Mouse (Mus musculus) MEL (cell line): ENCODE results near the gene 2510009E07Rik. TPM values are rescaled to one million over a fixed set of nuclear protein-coding genes. Genes with fewer than 3 reads are reported as not detected.

Experiments used
- DNase-seq: peaks from one replicate; pipeline ENCODE4 v3.0.0; 2011; ENCODE audit warnings: low read depth, low spot score
- H3K27ac ChIP-seq: 2 replicates; pipeline ENCODE4 v1.5.1; 2012; ENCODE audit warnings: low read depth, mild to moderate bottlenecking, control low read depth, low read length, moderate library complexity; ENCODE audit not compliant: control insufficient read depth
- H3K27me3 ChIP-seq, 2 experiments: fragments of 150-350 bp in 1 of 2; sonication (generic) in 1 of 2; 2 replicates each; pipeline ENCODE4 v1.6.1; 2012; ENCODE audit warnings: low read length in 2 of 2, mild to moderate bottlenecking in 2 of 2, improper control_type of control experiment in 1 of 2, moderate library complexity in 1 of 2; ENCODE audit not compliant: insufficient read depth in 2 of 2, control insufficient read depth in 1 of 2
- H3K36me3 ChIP-seq, 2 experiments: 2 replicates each; pipeline ENCODE4 v1.6.1; 2012 to 2014; ENCODE audit warnings: low read length in 2 of 2, improper control_type of control experiment in 1 of 2, inconsistent platforms in 1 of 2, mild to moderate bottlenecking in 1 of 2; ENCODE audit not compliant: insufficient read depth in 2 of 2, control insufficient read depth in 1 of 2
- H3K4me1 ChIP-seq, 2 experiments: fragments of 150-350 bp in 1 of 2; sonication (generic) in 1 of 2; 2 replicates each; pipeline ENCODE4 v1.6.1; 2012; ENCODE audit warnings: low read length in 2 of 2, improper control_type of control experiment in 1 of 2, mild to moderate bottlenecking in 1 of 2; ENCODE audit not compliant: insufficient read depth in 2 of 2, control insufficient read depth in 1 of 2
- H3K4me3 ChIP-seq, 2 experiments: fragments of 150-350 bp in 1 of 2; sonication (generic) in 1 of 2; 2 replicates each; pipeline ENCODE4 v1.5.1; 2012; ENCODE audit warnings: low read depth in 2 of 2, low read length in 2 of 2, mild to moderate bottlenecking in 2 of 2, moderate library complexity in 2 of 2, control low read depth in 1 of 2, improper control_type of control experiment in 1 of 2; ENCODE audit not compliant: control insufficient read depth in 1 of 2, insufficient read depth in 1 of 2
- H3K79me2 ChIP-seq: 2 replicates; pipeline ENCODE4 v1.6.1; 2012; ENCODE audit warnings: mild to moderate bottlenecking, low read length, moderate library complexity; ENCODE audit not compliant: control insufficient read depth, poor library complexity, insufficient read depth
- H3K9ac ChIP-seq: 2 replicates; pipeline ENCODE4 v1.6.1; 2012; ENCODE audit warnings: low read depth, mild to moderate bottlenecking, control low read depth, low read length, moderate library complexity; ENCODE audit not compliant: control insufficient read depth, poor library complexity, severe bottlenecking
- H3K9me3 ChIP-seq: fragments of 150-350 bp; sonication (generic); replicated peaks from 2 replicates; pipeline ENCODE4 v1.6.1; 2012; ENCODE audit warnings: mild to moderate bottlenecking, low read length, improper control_type of control experiment, moderate library complexity; ENCODE audit not compliant: insufficient read depth
- CHD1 ChIP-seq: IDR thresholded peaks from 2 replicates; pipeline ENCODE4 v1.6.1; 2012; ENCODE audit warnings: low read depth, mild to moderate bottlenecking, inconsistent platforms, low read length, improper control_type of control experiment
- CHD2 ChIP-seq: IDR thresholded peaks from 2 replicates; pipeline ENCODE4 v1.6.1; 2011; ENCODE audit warnings: low read length, improper control_type of control experiment
- CTCF ChIP-seq, 3 experiments: IDR thresholded peaks in 2 of 3; conservative IDR thresholded peaks in 1 of 3; 2 replicates each; pipeline ENCODE4 v1.5.1; 2011 to 2012; ENCODE audit warnings: low read length in 3 of 3, low read depth in 2 of 3, mild to moderate bottlenecking in 2 of 3, improper control_type of control experiment in 1 of 3, inconsistent platforms in 1 of 3, mixed read lengths in 1 of 3, moderate library complexity in 1 of 3; ENCODE audit not compliant: control insufficient read depth in 1 of 3, insufficient read depth in 1 of 3, poor library complexity in 1 of 3, severe bottlenecking in 1 of 3
- EP300 ChIP-seq, 2 experiments: IDR thresholded peaks; 2 replicates each; pipeline ENCODE4 v1.6.1; 2011; ENCODE audit warnings: improper control_type of control experiment in 2 of 2, low read length in 2 of 2, low read depth in 1 of 2, mild to moderate bottlenecking in 1 of 2
- GABPA ChIP-seq: IDR thresholded peaks from 2 replicates; pipeline ENCODE4 v1.6.1; 2012; ENCODE audit warnings: low read depth, mild to moderate bottlenecking, inconsistent platforms, low read length, improper control_type of control experiment, moderate library complexity
- HCFC1 ChIP-seq: IDR thresholded peaks from 2 replicates; pipeline ENCODE4 v1.6.1; 2012; ENCODE audit warnings: low read depth, mild to moderate bottlenecking, inconsistent platforms, low read length, improper control_type of control experiment, moderate library complexity
- MAFK ChIP-seq: IDR thresholded peaks from 2 replicates; pipeline ENCODE4 v1.6.1; 2011; ENCODE audit warnings: low read depth, mild to moderate bottlenecking, low read length, improper control_type of control experiment, borderline replicate concordance
- MAX ChIP-seq: IDR thresholded peaks from 2 replicates; pipeline ENCODE4 v1.6.1; 2011; ENCODE audit warnings: low read length, improper control_type of control experiment
- MEF2A ChIP-seq: IDR thresholded peaks from 2 replicates; pipeline ENCODE4 v1.6.1; 2014; ENCODE audit warnings: low read depth, mild to moderate bottlenecking, inconsistent platforms, low read length, improper control_type of control experiment; ENCODE audit not compliant: poor library complexity, insufficient replicate concordance, severe bottlenecking; ENCODE audit errors: extremely low read depth
- MYC ChIP-seq: IDR thresholded peaks from 2 replicates; pipeline ENCODE4 v1.6.1; 2011; ENCODE audit warnings: low read depth, mild to moderate bottlenecking, low read length, improper control_type of control experiment, moderate library complexity
- NELFE ChIP-seq: IDR thresholded peaks from 2 replicates; pipeline ENCODE4 v1.6.1; 2011; ENCODE audit warnings: low read depth, low read length, improper control_type of control experiment
- NRF1 ChIP-seq: IDR thresholded peaks from 2 replicates; pipeline ENCODE4 v1.6.1; 2014; ENCODE audit warnings: low read depth, mild to moderate bottlenecking, inconsistent platforms, low read length, improper control_type of control experiment, moderate library complexity; ENCODE audit not compliant: poor library complexity, insufficient read depth, severe bottlenecking
- POLR2A ChIP-seq, 2 experiments: IDR thresholded peaks; 2 replicates each; pipeline ENCODE4 v1.6.1; 2011 to 2012; ENCODE audit warnings: low read length in 2 of 2, mild to moderate bottlenecking in 2 of 2, control low read depth in 1 of 2, improper control_type of control experiment in 1 of 2, low read depth in 1 of 2, moderate library complexity in 1 of 2; ENCODE audit not compliant: control insufficient read depth in 1 of 2, insufficient read depth in 1 of 2, poor library complexity in 1 of 2
- POLR2AphosphoS5 ChIP-seq: IDR thresholded peaks from 2 replicates; pipeline ENCODE4 v1.6.1; 2012; ENCODE audit warnings: low read depth, borderline replicate concordance, mild to moderate bottlenecking, inconsistent platforms, low read length, moderate library complexity, mixed read lengths
- RAD21 ChIP-seq: IDR thresholded peaks from 2 replicates; pipeline ENCODE4 v1.6.1; 2011; ENCODE audit warnings: mild to moderate bottlenecking, low read depth, low read length, improper control_type of control experiment
- RCOR1 ChIP-seq: IDR thresholded peaks from 2 replicates; pipeline ENCODE4 v1.6.1; 2012; ENCODE audit warnings: low read depth, mild to moderate bottlenecking, inconsistent platforms, low read length, improper control_type of control experiment
- SIN3A ChIP-seq: IDR thresholded peaks from 2 replicates; pipeline ENCODE4 v1.6.1; 2012; ENCODE audit warnings: low read length, improper control_type of control experiment, inconsistent platforms
- SMC3 ChIP-seq: IDR thresholded peaks from 2 replicates; pipeline ENCODE4 v1.6.1; 2011; ENCODE audit warnings: low read depth, low read length, improper control_type of control experiment
- TAL1 ChIP-seq: IDR thresholded peaks from 2 replicates; pipeline ENCODE4 v1.6.1; 2012; ENCODE audit warnings: mild to moderate bottlenecking, inconsistent platforms, low read length, moderate library complexity, mixed read lengths
- TBP ChIP-seq: IDR thresholded peaks from 2 replicates; pipeline ENCODE4 v1.8.0; 2011; ENCODE audit warnings: low read depth, low read length, improper control_type of control experiment
- TCF12 ChIP-seq: IDR thresholded peaks from 2 replicates; pipeline ENCODE4 v1.6.1; 2014; ENCODE audit warnings: low read depth, mild to moderate bottlenecking, inconsistent platforms, low read length, improper control_type of control experiment, moderate library complexity
- UBTF ChIP-seq: IDR thresholded peaks from 2 replicates; pipeline ENCODE4 v1.6.1; 2012; ENCODE audit warnings: low read depth, mild to moderate bottlenecking, inconsistent platforms, low read length, improper control_type of control experiment, moderate library complexity, borderline replicate concordance; ENCODE audit not compliant: insufficient read depth
- USF1 ChIP-seq: IDR thresholded peaks from 2 replicates; pipeline ENCODE4 v1.6.1; 2014; ENCODE audit warnings: low read depth, mild to moderate bottlenecking, inconsistent platforms, low read length, improper control_type of control experiment, moderate library complexity
- ZKSCAN1 ChIP-seq: IDR thresholded peaks from 2 replicates; pipeline ENCODE4 v1.6.1; 2012; ENCODE audit warnings: low read depth, mild to moderate bottlenecking, inconsistent platforms, low read length, improper control_type of control experiment, moderate library complexity
- ZMIZ1 ChIP-seq: IDR thresholded peaks from 2 replicates; pipeline ENCODE4 v1.6.1; 2012; ENCODE audit warnings: low read depth, mild to moderate bottlenecking, inconsistent platforms, low read length, improper control_type of control experiment, moderate library complexity
- polyA plus RNA-seq, 2 experiments: library from polyadenylated mRNA; stranded (reverse) in 1 of 2; unstranded in 1 of 2; fragments of >175 nt in 1 of 2; fragments of >200 nt in 1 of 2; gene quantifications; 2 replicates each; pipeline versions ENCODE4 v1.2.1 to v1.2.4; 2012; ENCODE audit warnings: low replicate concordance in 2 of 2, low read depth in 1 of 2; ENCODE audit not compliant: insufficient read length in 2 of 2, insufficient read depth in 1 of 2, missing spikeins in 1 of 2
- total RNA-seq: library from RNA; depleted of rRNA; stranded (reverse); fragments of 300-350 nt; gene quantifications from 2 replicates; pipeline ENCODE4 v1.2.3, GENCODE M21; 2012

Gene 2510009E07Rik
- total and polyA plus RNA-seq, 3 experiments = not detected

DNA sequence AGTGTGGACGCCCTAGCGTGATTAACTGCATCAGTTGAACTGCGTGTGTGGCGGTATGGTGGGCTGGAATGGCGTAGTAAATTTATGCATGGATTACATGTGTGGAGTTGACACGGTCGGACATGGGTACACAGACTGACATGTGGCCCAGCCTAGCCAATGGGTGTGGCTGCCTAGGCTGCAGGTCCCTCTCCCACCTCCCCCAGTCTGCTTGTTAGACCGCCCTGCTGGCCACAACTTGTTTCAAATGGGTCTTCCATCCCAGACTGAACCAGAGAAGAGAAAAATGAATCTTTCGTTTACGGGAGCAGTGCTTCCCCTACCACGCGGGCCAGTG, 745 bp upstream of the 2510009E07Rik start:
- Histone ChIP-seq H3K4me3 (no peak overlapping the region), H3K9me3 (no peaks in the 10 kb centered on the region), H3K27ac (no peak overlapping the region), H3K4me1 (no peaks in the 10 kb centered on the region), H3K36me3 (no peaks in the 10 kb centered on the region), H3K27me3 (no peaks in the 10 kb centered on the region), H3K9ac (no peak overlapping the region), H3K79me2 (no peaks in the 10 kb centered on the region)
- no peak for DNase-seq
- no peak for TF ChIP-seq ZMIZ1
- no peak for TF ChIP-seq RAD21
- no peak for TF ChIP-seq MAX
- TF ChIP-seq TAL1 = no peak
- TF ChIP-seq MAFK = no peak
- TF ChIP-seq MEF2A = no peak
- TF ChIP-seq RCOR1 = no peak
- no peak for TF ChIP-seq TBP
- no peak for TF ChIP-seq SMC3
- no peak for TF ChIP-seq CHD1
- TF ChIP-seq TCF12 = no peak
- no peak for TF ChIP-seq USF1
- TF ChIP-seq ZKSCAN1 = no peak
- TF ChIP-seq GABPA = no peak
- no peak for TF ChIP-seq POLR2AphosphoS5

DNA sequence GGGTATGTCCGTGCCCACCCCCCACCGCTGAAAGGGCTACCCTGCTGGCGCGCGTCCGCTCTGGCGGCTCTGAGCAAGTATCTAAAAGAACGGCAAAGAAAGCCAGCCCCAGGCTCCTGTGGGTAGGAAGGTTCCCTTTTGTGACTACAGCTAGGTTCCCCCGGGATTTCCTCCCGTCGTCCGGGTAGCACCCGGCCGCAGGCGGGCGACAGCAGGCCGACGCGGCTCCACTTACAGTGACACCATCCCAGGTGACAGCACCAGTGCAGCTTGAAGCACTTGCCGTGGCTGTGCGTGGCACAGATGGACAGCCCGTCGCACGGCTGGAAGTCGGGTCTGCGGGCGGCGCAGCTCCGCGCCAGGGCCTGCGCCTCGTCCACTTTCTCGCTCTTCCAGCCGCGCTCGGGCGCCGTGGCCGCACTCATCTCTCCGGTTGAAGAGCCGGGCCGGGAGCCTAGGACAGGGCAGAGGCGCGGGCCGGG, 443 bp downstream of the 2510009E07Rik start:
- no peaks in the 10 kb centered on the region for H3K9me3 ChIP-seq
- H3K27ac ChIP-seq = no peak overlapping the region
- no peaks in the 10 kb centered on the region for H3K27me3 ChIP-seq
- no peaks in the 10 kb centered on the region for H3K4me1 ChIP-seq
- no peak overlapping the region for H3K4me3 ChIP-seq
- TF ChIP-seq HCFC1 = no peak
- TF ChIP-seq CTCF (IDR thresholded peaks at IDR 0.05 in 2 of 3, conservative IDR thresholded peaks at IDR 0.05 in 1 of 3; ENCODE audit: control insufficient read depth in 1 of 3, insufficient read depth in 1 of 3, low read depth in 2 of 3, low read length in 3 of 3, poor library complexity in 1 of 3, severe bottlenecking in 1 of 3) = no peak
- no peak for TF ChIP-seq RAD21
- no peak for TF ChIP-seq TCF12
- TF ChIP-seq MEF2A = no peak
- no peak for TF ChIP-seq GABPA
- TF ChIP-seq POLR2A (IDR thresholded peaks at IDR 0.05; ENCODE audit: control insufficient read depth in 1 of 2, insufficient read depth in 1 of 2, low read depth in 1 of 2, low read length in 2 of 2, poor library complexity in 1 of 2) = no peak
- no peak for TF ChIP-seq SIN3A
- TF ChIP-seq EP300 (IDR thresholded peaks at IDR 0.05; ENCODE audit: low read depth in 1 of 2, low read length in 2 of 2) = no peak
- no peak for TF ChIP-seq MYC
- no peak for TF ChIP-seq NELFE
- no peak for TF ChIP-seq UBTF
- no peak for TF ChIP-seq MAFK
- TF ChIP-seq CHD2 = no peak
- TF ChIP-seq ZMIZ1 = no peak
- no peak for TF ChIP-seq ZKSCAN1
- TF ChIP-seq NRF1 = no peak
- TF ChIP-seq CHD1 = no peak
- H3K36me3 ChIP-seq = peaks cover 0 to 1% of the 10 kb centered on the region in 2 experiments; a peak in 1 of 4 replicates
- H3K79me2 ChIP-seq = no peaks in the 10 kb centered on the region
- DNase-seq = no peak
- no peak overlapping the region for H3K9ac ChIP-seq
